Mouse (Mus musculus) thymus, postnatal 10 days (tissue): ENCODE results near the gene Mrps21.
A peak's percentile ranks its signal among the peaks of the same experiment; 100 is the strongest.
"Not testable (repeated sequence)": the region's sequence is repeated elsewhere in the genome, so short reads cannot be mapped to it uniquely, and the experiment has no call there.

Source experiments
- DNase-seq, 2 experiments: peaks; one replicate each; pipeline ENCODE4 v3.0.0; 2021; ENCODE audit warnings: low spot score in 2 of 2

Gene Mrps21

DNA sequence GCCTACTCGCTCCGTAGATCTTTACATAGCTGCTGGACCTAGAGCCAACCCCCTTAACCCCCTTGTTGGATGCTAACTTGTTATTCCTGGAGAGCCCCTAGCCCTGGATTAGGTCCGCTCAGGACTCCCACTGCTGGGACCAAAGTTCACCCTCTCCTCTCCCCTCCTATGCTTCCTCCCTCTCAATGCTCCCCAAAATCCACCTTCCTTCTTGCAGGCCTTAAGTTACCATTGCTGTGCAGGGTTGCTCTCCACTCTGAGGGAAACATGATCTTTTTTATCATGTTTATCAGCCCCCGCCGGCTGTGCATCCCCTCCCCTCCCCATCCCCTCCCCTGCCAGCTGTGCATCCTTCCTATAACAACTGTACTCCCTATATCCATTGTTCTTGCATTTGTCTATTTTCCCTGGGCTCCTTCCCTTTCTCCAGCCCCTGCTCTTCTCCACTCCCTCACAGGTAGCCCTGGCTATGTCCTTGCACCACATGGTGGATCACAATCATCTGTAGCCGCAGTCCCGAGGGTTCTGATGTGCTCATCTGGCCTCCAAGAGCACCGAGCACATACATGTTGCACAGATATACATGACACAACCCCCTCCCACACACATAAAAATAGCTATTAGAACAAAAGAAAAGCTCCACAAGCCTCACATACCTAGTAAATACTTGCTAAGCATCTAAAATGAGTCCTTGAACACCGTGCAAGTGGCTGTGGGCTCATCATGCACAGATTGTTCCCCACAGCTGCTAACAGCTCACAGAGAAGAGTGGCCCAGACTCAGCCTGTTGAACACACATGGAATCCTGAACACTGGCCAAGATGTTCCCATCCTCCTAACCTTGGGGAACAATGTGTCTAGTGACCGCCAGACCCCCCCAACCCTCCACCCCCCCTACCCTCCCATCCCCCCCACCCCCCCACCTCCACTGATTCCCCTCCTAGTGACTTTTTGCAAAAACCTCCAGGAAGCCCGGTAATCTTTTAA lies 21.0 kb upstream of the Mrps21 start:
- no peak for DNase-seq

- no peak for DNase-seq
These were observed 20.1 kb upstream of the Mrps21 start, which contains the start of gene BC028528 for GRCm38 (mm10) chr3:95891211-95892065. BC028528 (minus strand) TSS chr3:95892005.

DNA sequence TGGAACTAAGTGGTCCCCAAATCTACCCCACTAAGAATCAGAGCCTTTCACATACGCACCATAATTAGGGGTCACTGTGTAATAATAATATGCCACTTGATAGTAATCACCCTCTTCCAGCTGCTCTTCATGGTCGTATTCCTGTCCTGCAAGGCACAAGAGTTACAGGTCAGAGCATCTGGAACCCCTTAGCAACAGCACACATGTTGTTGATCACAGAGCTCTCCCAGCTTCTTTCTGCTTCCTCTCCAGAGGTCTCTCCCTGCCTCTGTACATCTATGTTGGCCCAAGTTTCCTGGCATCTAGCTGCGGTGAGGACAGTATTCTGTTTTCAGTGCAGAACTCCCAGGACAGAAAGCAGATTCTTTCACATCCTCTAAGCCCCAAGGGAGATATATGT lies 18.3 kb upstream of the Mrps21 start:
- DNase-seq = no peak

- DNase-seq = no peak
These were observed 16.3 kb upstream of the Mrps21 start for GRCm38 (mm10) chr3:95887596-95887995.

GRCm38 (mm10) chr3:95884400-95884799 lies 13.1 kb upstream of the Mrps21 start:
- DNase-seq = no peak

DNA sequence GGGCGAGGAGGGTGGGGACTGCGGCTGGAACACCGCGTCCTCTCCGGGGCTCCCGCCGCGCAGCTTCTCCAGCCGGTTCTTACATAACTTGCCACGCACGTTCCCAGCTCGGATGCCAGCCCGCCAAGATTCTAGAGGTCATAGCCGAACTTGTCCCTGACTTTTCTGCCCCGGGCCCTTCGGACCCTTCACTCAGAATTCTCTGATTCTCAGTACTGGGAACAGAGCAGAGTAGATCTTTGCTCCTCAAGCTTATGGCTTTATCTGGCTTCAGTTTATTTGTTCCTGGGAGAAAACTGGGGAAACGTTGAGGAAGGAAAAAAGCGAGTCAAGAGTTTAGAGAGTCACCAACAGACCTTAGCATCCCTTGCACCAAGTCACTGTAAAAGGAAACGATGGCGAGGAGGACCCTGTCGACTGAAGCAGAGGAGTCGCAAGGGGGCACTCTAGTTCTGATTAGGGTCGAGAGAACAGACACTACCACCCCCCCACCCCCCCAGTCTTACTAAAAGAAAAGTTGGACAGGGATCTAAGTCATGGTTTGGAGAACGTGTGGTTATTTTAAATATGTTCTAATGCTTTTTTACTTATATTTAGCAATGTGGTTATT lies 11.6 kb upstream of the Mrps21 start:
- peak; percentile 60 to 79 for DNase-seq

- peak; percentile 82 to 90 for DNase-seq
These were observed 10.9 kb upstream of the Mrps21 start, which contains the start of gene Ciart for GRCm38 (mm10) chr3:95881979-95882815. Ciart (minus strand) TSS chr3:95882251.

DNA sequence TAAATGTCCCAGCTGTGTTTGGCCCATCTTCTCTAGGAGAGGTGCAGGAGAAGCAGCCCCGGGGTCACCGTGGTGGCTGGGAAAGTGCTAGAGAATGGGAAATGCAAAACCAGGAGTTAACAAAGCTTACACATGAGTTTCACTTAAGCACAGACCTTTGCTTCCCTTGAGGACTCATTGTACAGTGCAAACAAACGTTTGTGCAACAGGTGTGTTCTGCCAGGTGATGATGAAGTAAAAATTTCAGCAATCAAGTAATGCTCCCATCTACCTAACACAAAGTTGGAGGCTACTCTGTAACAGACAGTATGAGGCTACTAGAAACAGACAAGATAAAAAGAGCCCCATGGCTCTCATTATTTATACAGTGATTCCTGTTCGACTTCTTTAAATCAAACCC lies 7.7 kb upstream of the Mrps21 start:
- DNase-seq = no peak

DNA sequence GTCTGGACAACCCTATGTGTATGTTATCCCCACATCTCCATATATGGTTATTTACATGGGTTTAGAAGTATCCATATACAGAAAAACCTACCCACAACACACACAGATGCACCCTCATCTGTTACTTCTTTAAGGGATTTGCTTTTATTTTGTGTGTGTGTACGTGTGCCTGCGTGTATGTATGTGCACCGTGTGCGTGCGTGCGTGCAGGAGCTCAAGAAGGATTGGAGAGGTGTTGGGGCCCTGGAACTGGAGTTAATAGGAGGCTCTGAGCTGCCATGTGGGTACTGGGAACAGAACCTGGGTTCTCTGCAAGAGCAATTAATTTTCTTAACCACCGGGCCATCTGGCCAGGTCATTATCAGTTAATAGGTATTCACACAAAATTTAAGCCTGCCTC lies 729 bp upstream of the Mrps21 start:
- no peak for DNase-seq

- peak in 1 of 2 experiments; percentile 7 for DNase-seq
These were observed 343 bp downstream of the Mrps21 start for GRCm38 (mm10) chr3:95870976-95871375.

DNA sequence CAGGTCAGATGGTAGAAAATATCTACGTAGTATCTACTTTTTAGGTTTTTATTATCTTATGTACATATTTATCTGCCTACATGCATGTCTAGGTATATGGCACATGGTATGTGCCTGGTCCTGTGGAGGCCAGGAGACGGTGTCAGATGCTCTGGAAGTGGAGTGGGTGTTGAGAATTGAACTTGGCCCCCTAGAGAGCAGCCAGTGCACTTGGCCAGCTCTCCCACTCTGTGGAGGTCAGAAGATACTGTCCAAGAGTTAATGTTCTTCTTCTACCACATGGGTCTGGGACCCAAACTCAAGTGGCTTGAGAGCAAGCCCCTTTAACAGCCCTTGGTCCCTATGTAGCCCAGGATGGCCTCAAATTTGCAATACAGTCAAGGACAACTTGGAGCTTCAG lies 3.9 kb downstream of the Mrps21 start:
- DNase-seq = no peak

DNA sequence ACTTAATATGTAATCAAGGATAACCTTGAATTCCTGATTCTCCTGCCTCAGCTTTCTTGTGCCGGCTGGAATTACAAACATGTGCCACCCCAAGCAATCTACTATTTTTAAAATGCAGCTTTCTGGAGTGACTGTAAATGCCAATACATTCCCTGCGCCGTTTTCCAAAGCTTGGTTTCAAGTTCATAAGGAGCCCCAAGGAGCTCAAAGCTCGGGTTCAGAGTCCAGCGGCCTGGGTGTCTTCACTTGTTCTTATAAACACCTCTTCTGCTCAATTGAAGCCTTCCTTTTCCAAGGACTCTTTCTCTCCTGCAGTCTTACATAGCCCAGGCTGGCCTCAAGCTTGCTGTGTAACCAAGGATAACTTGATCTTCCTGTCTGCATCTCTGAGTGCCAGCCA lies 5.2 kb downstream of the Mrps21 start:
- no peak for DNase-seq

GRCm38 (mm10) chr3:95865571-95865970 lies 5.7 kb downstream of the Mrps21 start:
- no peak for DNase-seq

DNA sequence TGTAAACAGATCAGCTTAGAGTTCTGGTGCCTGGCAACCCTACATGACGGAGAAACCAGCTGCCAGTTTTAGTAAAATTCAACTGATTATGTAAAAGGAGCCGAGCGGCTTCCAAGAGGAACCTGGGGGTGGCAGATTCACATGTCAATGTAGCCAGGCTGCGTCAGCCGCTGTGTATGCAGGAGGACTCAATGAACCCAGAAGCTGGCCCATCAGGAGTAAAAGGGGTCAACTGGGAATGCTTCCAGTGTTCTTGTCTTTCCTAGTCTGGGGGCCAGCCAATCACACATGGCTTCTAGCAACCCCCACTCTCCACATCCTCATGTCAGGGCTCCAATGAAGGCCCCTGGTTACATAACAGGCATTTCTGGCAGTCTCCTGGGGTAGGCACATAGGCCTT lies 6.3 kb downstream of the Mrps21 start:
- DNase-seq = no peak

DNA sequence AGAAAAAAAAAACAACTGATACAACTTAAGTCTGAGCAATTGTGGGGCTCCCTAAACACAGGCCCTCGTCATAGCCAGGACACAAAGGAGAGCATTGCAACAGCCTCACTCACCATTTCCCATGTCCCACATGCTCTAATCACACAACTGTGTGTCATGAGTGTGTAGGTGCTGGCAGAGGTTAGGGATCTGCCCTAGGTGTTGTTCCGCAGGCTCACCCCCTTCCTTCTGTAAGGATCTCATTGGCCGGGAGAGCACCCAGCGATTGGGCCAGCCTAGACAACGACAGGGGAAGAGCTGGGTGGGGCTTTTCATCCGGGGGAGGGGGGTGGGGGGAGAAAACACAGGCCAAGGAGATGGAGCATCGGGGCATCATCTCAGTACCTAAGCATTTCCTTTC lies 7.7 kb downstream of the Mrps21 start:
- DNase-seq = no peak

DNA sequence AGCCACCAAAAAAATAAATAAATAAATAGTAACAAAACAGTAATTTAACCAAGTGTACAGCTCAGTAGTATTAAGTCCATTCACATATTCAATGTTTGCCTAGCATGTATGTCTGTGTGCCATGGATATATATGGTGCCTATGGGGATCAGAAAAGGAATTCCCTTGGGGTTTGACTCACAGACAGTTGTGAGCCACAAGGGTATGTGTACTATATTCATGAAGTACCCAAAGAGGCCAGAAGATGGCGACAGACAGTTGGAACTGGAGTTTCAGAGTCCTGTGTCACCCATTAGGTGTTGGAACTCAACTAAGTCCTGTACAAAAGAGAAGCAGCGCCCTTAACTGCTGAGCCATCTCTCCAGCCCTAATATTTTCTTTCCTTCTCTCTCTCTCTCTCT lies 9.5 kb downstream of the Mrps21 start:
- peak; percentile 64 to 90 for DNase-seq

DNA sequence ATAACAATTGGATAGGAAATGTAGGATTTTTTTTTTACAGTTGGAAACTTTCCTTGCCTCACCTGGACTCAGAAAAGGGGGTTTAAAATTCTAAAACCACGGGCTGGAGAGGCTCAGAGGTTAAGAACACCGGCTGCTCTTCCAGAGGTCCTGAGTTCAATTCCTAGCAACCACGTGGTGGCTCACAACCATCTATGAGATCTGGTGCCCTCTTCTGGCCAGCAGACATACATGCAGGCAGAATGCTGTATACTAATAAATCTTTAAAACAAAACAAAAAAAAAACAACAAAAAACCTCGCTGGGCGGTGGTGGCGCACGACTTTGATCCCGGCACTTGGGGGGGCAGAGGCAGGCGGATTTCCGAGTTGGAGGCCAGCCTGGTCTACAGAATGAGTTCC lies 10.1 kb downstream of the Mrps21 start:
- peak in 1 of 2 experiments; percentile 45 for DNase-seq

DNA sequence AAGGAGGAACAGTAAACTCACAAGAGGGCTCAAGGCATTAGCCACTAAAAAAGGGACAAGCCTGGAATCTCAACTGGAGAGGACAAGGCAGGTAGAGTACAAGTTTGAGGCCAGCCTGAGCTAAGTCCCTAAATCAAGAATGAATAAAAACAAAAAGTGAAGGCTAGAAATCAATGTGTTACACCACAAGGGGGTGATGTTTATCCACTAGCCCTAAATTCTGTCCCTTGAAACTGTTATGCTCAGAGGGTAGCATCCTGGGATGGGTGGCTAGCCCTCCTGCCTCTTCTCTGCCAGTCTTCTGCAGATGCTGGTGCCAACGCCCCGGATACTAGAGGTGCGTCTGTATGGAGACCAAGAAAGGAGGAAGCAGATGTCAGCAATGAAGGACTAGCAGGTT lies 11.0 kb downstream of the Mrps21 start:
- peak in 1 of 2 experiments; percentile 22 for DNase-seq

DNA sequence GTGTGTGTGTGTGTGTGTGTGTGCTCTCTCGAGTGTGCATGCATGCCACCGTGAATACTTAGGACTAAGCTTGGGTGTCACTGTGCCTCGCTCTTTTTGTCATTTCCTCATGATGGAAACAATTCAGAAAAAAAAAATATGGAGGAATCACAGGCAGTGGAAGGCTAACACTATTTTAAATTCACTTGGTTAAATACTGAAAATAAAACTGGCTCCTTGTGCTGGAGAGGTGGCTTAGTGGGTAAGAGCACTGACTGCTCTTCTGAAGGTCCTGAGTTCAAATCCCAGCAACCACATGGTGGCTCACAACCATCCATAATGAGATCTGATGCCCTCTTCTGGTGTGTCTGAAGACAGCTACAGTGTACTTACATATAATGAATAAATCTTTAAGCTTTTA lies 13.0 kb downstream of the Mrps21 start:
- not testable (repeated sequence) for DNase-seq

DNA sequence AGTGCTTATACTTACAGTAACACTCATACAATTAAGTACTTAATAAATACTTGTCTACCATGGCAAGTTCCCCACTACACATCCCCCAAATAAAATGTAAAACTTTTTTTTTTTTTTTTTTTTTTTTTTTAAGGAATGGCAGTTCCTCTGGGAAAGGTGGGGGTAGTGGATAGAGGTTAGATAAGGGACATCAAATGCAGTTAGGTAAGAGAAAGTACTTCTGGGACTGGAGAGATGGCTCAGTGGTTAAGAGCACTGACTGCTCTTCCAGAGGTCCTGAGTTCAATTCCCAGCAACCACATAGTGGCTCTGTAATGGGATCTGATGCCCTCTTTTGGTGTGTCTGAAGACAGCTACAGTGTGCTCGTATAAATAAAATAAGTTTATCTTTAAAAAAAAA lies 14.3 kb downstream of the Mrps21 start:
- DNase-seq = not testable (repeated sequence)

DNA sequence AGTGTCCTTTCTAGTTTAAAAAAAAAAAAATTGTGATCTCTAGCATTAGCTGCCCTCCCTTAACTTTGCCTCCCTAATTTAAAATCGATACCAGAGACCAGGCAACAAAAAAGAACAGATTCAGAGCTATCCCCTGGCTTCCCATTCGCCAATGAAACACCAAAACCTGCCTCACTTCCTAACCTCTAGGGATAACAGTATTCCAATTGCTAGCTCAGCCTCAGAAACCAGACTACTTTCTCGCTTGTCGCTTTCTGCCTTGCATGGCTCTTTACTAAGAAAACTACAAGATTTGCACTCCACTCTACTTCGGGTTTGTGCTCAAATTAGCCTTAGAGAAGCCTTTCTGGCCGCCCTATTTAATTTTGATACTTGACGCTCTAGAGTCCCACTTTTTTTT lies 15.2 kb downstream of the Mrps21 start:
- no peak for DNase-seq
